Mouse (Mus musculus) thymus, adult 2 months (tissue): ENCODE measurements around the gene Acadvl. TPM values are rescaled to one million over a fixed set of nuclear protein-coding genes. Genes with fewer than 3 reads are reported as not detected.

Experiments used
- DNase-seq: peaks from one replicate; pipeline ENCODE4 v3.0.0; 2021
- H3K27ac ChIP-seq: fragments of 200-500 bp; 2 replicates; pipeline ENCODE4 v1.5.1; 2012; ENCODE audit warnings: low read length, control low read depth; ENCODE audit not compliant: control insufficient read depth, insufficient read depth
- H3K27me3 ChIP-seq: fragments of 200-500 bp; 2 replicates; pipeline ENCODE4 v1.6.1; 2012; ENCODE audit warnings: mild to moderate bottlenecking, low read length, moderate library complexity, mixed read lengths; ENCODE audit not compliant: control insufficient read depth, insufficient read depth
- H3K36me3 ChIP-seq: fragments of 200-500 bp; 2 replicates; pipeline ENCODE4 v1.6.1; 2012; ENCODE audit warnings: mild to moderate bottlenecking, low read length, moderate library complexity; ENCODE audit not compliant: control insufficient read depth, insufficient read depth
- H3K4me1 ChIP-seq: fragments of 200-500 bp; replicated peaks from 2 replicates; pipeline ENCODE4 v1.6.1; 2012; ENCODE audit warnings: low read length; ENCODE audit not compliant: control insufficient read depth, insufficient read depth
- H3K4me3 ChIP-seq: fragments of 200-500 bp; 2 replicates; pipeline ENCODE4 v1.5.1; 2012; ENCODE audit warnings: mild to moderate bottlenecking, low read length, control low read depth, moderate library complexity; ENCODE audit not compliant: control insufficient read depth, insufficient read depth
- CTCF ChIP-seq: fragments of 200-500 bp; IDR thresholded peaks from 2 replicates; pipeline ENCODE4 v1.5.1; 2012; ENCODE audit warnings: mild to moderate bottlenecking, control low read depth, low read length, moderate library complexity, borderline replicate concordance; ENCODE audit not compliant: control insufficient read depth, poor library complexity, insufficient read depth; ENCODE audit errors: extremely low read depth
- POLR2A ChIP-seq: fragments of 200-500 bp; IDR thresholded peaks from 2 replicates; pipeline ENCODE4 v1.6.1; 2012; ENCODE audit warnings: mild to moderate bottlenecking, low read length, control low read depth, moderate library complexity; ENCODE audit not compliant: control insufficient read depth, poor library complexity, insufficient read depth; ENCODE audit errors: extremely low read depth
- WGBS: fragments of 180-500 bp; shearing (Covaris S2); methylation state at CpG from one replicate; pipeline ENCODE4 v1.1.7; 2018; 5-methylcytosine and 5-hydroxymethylcytosine counted together
- polyA plus RNA-seq: library from polyadenylated mRNA; depleted of rRNA; stranded (reverse); fragments of >200 nt; gene quantifications from 2 replicates; pipeline ENCODE4 v1.2.3, GENCODE M21; 2012

The Acadvl gene
- polyA plus RNA-seq, 1 experiment: 110 TPM

GRCm38 (mm10) chr11:69970222-69970621 is 45.0 kb downstream of the Acadvl start:
- 93% methylated on average over 6 of the region's 6 CpGs for WGBS
- peaks cover 9% of the 10 kb centered on the region for H3K36me3 ChIP-seq
- peaks cover 6% of the 10 kb centered on the region; the same call in 1 of the 2 replicates for H3K4me1 ChIP-seq
- no peak for DNase-seq
- H3K27me3 ChIP-seq: peaks cover 14% of the 10 kb centered on the region; the same call in 1 of the 2 replicates
- no peak for TF ChIP-seq POLR2A
- no peak for TF ChIP-seq CTCF
- no peak overlapping the region for H3K4me3 ChIP-seq
- no peak overlapping the region for H3K27ac ChIP-seq

DNA sequence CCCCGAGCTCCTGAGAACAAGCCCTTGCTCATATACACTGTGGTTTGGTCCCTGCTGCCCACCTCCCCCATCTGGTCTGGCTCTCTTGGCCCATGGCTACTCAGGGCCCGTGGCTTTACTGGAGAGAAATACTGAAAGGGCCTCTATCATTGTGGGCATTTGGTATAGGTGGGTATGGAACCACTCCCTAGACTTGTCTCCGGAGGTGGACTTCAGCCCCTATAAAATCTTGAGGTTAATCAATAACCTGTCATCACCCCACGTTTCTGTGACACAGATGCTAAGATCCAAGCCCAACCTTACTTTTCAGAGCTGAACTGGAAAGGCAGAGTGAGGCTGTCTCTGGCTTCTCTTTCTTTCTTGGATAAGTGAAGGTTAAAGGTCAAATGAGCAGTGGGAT is 46.4 kb downstream of the Acadvl start:
- TF ChIP-seq POLR2A: no peak
- TF ChIP-seq CTCF: no peak
- no peak for DNase-seq
- peaks cover 7% of the 10 kb centered on the region; the same call in 1 of the 2 replicates for H3K4me1 ChIP-seq
- peaks cover 5% of the 10 kb centered on the region for H3K36me3 ChIP-seq
- WGBS: 91% methylated on average over 4 of the region's 4 CpGs
- H3K27me3 ChIP-seq: peaks cover 18% of the 10 kb centered on the region; the same call in 1 of the 2 replicates
- H3K4me3 ChIP-seq: no peak overlapping the region
- no peak overlapping the region for H3K27ac ChIP-seq

- Histone ChIP-seq H3K4me3 (no peak overlapping the region), H3K27me3 (peaks cover 18% of the 10 kb centered on the region; the same call in 1 of the 2 replicates), H3K27ac (no peak overlapping the region), H3K36me3 (no peaks in the 10 kb centered on the region; the same call in 1 of the 2 replicates), H3K4me1 (peaks cover 7% of the 10 kb centered on the region; the same call in 1 of the 2 replicates)
- WGBS: 47% methylated on average over 17 of the region's 17 CpGs
- no peak for DNase-seq
- TF ChIP-seq POLR2A: no peak
- TF ChIP-seq CTCF: no peak
Measured at GRCm38 (mm10) chr11:69966860-69967517, 48.2 kb downstream of the Acadvl start.

DNA sequence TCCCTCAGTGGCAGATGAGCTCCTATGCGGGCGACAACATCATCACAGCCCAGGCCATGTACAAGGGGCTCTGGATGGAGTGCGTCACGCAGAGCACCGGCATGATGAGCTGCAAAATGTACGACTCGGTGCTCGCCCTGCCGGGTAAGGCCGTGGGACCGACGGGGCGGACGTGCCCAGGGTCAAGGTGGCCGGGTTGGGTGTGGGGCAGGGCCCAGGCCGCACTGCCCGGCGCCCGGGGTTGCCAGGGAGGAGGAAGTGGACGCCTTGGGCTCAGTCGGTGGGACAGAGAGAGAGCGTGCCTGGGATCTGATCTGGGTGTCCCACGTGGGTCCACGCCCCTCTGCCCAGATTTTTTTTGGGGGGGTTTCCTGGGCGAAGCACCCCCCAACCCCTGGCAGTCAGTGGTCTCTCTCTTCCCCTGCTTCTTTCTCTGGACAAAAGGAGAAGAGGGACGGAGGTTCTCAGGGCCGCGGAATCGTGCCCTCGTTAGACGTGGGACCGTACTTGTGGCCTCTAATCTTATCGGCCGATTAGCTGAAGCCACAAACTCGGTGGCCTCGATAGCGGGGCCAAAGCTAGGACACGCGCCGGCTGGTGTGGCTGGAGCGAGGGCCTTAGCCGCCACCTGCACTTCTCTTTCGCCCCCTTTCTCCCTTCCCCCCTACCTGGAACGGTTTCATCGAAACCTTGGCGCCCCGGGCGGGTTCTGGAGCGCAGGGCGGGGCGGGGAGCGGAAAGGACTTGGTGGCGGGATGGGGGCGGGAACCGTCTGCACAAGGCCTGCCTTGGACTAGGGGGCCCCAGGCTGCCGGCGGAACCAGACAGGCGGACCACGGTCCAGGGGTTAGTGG is 49.0 kb downstream of the Acadvl start:
- peaks cover 18% of the 10 kb centered on the region; the same call in 1 of the 2 replicates for H3K27me3 ChIP-seq
- no peak for DNase-seq
- H3K4me3 ChIP-seq: no peak overlapping the region; the same call in 1 of the 2 replicates
- TF ChIP-seq CTCF (no peak), POLR2A (no peak)
- H3K27ac ChIP-seq: no peak overlapping the region
- no peaks in the 10 kb centered on the region; the same call in 1 of the 2 replicates for H3K36me3 ChIP-seq
- 6% methylated on average over 59 of the region's 59 CpGs for WGBS
- H3K4me1 ChIP-seq: peaks cover 7% of the 10 kb centered on the region; the same call in 1 of the 2 replicates

- no peaks in the 10 kb centered on the region; the same call in 1 of the 2 replicates for H3K36me3 ChIP-seq
- no peak overlapping the region for H3K4me3 ChIP-seq
- no peak for DNase-seq
- WGBS: 9% methylated on average over 49 of the region's 49 CpGs
- H3K4me1 ChIP-seq: peaks cover 7% of the 10 kb centered on the region; the same call in 1 of the 2 replicates
- H3K27ac ChIP-seq: no peak overlapping the region
- TF ChIP-seq CTCF (no peak), POLR2A (no peak)
- peaks cover 18% of the 10 kb centered on the region; the same call in 1 of the 2 replicates for H3K27me3 ChIP-seq
Measured at GRCm38 (mm10) chr11:69965271-69966005, 49.8 kb downstream of the Acadvl start.

DNA sequence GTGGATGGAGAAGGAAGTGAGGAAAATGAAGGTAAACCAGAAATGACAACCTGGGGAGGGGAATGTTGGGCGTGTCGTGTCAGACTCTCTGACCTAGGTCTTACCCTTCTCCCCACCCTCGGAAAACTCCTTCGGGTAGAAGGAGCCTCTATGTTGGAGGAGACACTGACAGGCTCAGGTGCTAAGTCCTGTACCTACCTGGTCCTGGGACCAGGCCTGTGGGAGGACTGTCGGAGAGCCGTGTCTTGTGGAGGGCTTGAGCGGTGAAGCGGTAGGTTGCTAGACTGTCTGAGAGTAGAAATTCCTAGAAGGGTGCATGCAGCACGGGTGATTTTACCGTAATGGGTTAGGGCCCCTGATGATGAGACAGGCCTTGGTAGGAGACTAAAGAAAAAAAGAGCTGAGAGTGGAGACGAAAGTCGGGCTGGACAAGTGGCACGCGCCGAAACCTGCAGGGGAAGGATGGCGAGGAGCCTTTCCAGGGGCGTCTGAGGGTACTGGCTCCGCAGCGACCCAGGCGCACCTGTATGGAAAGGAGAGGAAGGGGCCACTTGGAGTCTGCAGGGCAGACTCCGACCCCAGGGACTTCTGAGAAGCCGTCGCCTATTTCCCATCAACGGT is 50.5 kb downstream of the Acadvl start, which contains the start of gene Cldn7:
Gene Cldn7 (plus strand): TSS at position 130 of the 621 bp plus-strand sequence.
- no peak within 1 kb of the TSS for H3K4me3 ChIP-seq
- H3K27me3 ChIP-seq: peaks cover 18% of the 10 kb centered on the region; the same call in 1 of the 2 replicates
- no peak for DNase-seq
- H3K27ac ChIP-seq: no peak within 1 kb of the TSS
- TF ChIP-seq POLR2A: no peak
- no peak for TF ChIP-seq CTCF
- H3K4me1 ChIP-seq: peaks cover 7% of the 10 kb centered on the region; the same call in 1 of the 2 replicates
- H3K36me3 ChIP-seq: no peaks in the 10 kb centered on the region
- WGBS: 38% methylated on average over 24 of the region's 24 CpGs
